7 mouse cellular contexts compared by ENCODE assay signal in the genomic region with DNA sequence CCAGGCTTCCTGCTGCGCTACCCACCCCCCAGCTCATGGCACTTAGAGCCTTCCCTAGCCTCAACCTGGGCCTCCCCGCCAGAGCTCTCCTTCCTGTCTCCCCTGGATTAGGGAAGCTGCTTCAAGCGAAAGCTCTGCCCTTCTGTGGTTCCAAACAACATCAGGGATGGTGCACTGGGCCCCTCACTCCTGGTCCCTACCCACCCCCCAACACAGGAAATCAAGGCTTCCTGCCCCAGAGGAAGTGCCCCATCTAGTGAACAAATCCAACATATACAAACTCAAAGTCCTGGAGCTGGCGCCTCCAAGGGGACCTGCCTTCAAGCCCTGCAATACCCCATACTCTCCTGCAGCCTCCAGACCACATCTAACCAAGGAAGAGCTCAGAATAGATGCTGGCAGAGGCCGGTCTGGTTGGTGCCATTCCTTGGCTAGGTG. TPM values are rescaled to one million over a fixed set of nuclear protein-coding genes. Genes with fewer than 3 reads are reported as not detected.
A peak's percentile ranks its signal among the peaks of the same experiment; 100 is the strongest.
DNase-seq lines count a peak whose midpoint lies in the region; ATAC-seq and TF ChIP-seq lines count a peak whose summit lies in the region.

No protein-coding gene starts in this region.

- no peak for TF ChIP-seq RAD21 in MEL (IDR thresholded peaks at IDR 0.05; ENCODE audit: low read depth, low read length)

- no peak for TF ChIP-seq EP300 in MEL (IDR thresholded peaks at IDR 0.05; ENCODE audit: low read depth in 1 of 2, low read length in 2 of 2)

- H3K79me2 ChIP-seq in MEL (ENCODE audit: control insufficient read depth, insufficient read depth, low read length, poor library complexity) = peaks cover 93% of the 10 kb centered on the region

- no peak overlapping the region; the same call in 1 of the 2 replicates for H3K4me2 ChIP-seq in embryonic facial prominence, embryonic 11.5 days (ENCODE audit: low read depth, low read length)
- H3K4me2 ChIP-seq in hindbrain, embryonic 15.5 days = peak overlapping the region; percentile 84

- WGBS in embryonic facial prominence, embryonic 11.5 days = 42% methylated on average over 5 of the region's 5 CpGs
- WGBS in hindbrain, embryonic 15.5 days = 68% methylated on average over 5 of the region's 5 CpGs
- WGBS in thymus, adult 2 months = 17% methylated on average over 5 of the region's 5 CpGs

- no peak for DNase-seq in MEL (ENCODE audit: low read depth, low spot score)
- DNase-seq in embryonic facial prominence, embryonic 11.5 days (ENCODE audit: low spot score) = peak; percentile 30
- DNase-seq in lung, adult 18-20 months = peak; percentile 71 to 78
- DNase-seq in thymus, adult 2 months = peak; percentile 66
- no peak for DNase-seq in left cerebral cortex, postnatal 36 days (ENCODE audit: low spot score in 2 of 2)
- DNase-seq in cerebellum, adult 9-11 months = no peak

- H3K9me3 ChIP-seq in MEL (replicated peaks; ENCODE audit: insufficient read depth, low read length) = no peaks in the 10 kb centered on the region
- no peaks in the 10 kb centered on the region for H3K9me3 ChIP-seq in embryonic facial prominence, embryonic 11.5 days (replicated peaks; ENCODE audit: control insufficient read depth, low read length)
- no peaks in the 10 kb centered on the region for H3K9me3 ChIP-seq in hindbrain, embryonic 15.5 days

- ATAC-seq in embryonic facial prominence, embryonic 11.5 days (replicated peaks; ENCODE audit: insufficient number of reproducible peaks, low FRiP score, low TSS enrichment, low read depth) = no peak
- no peak for ATAC-seq in hindbrain, embryonic 15.5 days (ENCODE audit: low FRiP score, low read depth)

- H3K27ac ChIP-seq in MEL (ENCODE audit: control insufficient read depth, low read depth, low read length) = 0 out of 2 replicates have a peak overlapping the region, but pooled peaks have one; percentile 5
- no peak overlapping the region; the same call in 1 of the 2 replicates for H3K27ac ChIP-seq in embryonic facial prominence, embryonic 11.5 days (replicated peaks; ENCODE audit: low read depth, low read length)
- peak overlapping the region; percentile 61; the same call in 1 of the 2 replicates for H3K27ac ChIP-seq in hindbrain, embryonic 15.5 days (replicated peaks)
- H3K27ac ChIP-seq in thymus, adult 2 months (ENCODE audit: control insufficient read depth, insufficient read depth, low read length) = peak overlapping the region; percentile 66

- intact Hi-C loops in left cerebral cortex, postnatal 36 days (cut with DNase I) = no loop called here

- H3K27me3 ChIP-seq in MEL (ENCODE audit: control insufficient read depth in 1 of 2, insufficient read depth in 2 of 2, low read length in 2 of 2) = no peaks in the 10 kb centered on the region
- H3K27me3 ChIP-seq in embryonic facial prominence, embryonic 11.5 days (ENCODE audit: control insufficient read depth, insufficient read depth, low read length) = no peaks in the 10 kb centered on the region
- H3K27me3 ChIP-seq in hindbrain, embryonic 15.5 days = no peaks in the 10 kb centered on the region
- H3K27me3 ChIP-seq in thymus, adult 2 months (ENCODE audit: control insufficient read depth, insufficient read depth, low read length) = no peaks in the 10 kb centered on the region

- H3K36me3 ChIP-seq in MEL (ENCODE audit: control insufficient read depth in 1 of 2, insufficient read depth in 2 of 2, low read length in 2 of 2) = peaks cover 33 to 77% of the 10 kb centered on the region in 2 experiments
- no peaks in the 10 kb centered on the region for H3K36me3 ChIP-seq in embryonic facial prominence, embryonic 11.5 days (replicated peaks; ENCODE audit: control insufficient read depth, insufficient read depth, low read depth, low read length)
- H3K36me3 ChIP-seq in hindbrain, embryonic 15.5 days = no peaks in the 10 kb centered on the region
- peaks cover 13% of the 10 kb centered on the region for H3K36me3 ChIP-seq in thymus, adult 2 months (ENCODE audit: control insufficient read depth, insufficient read depth, low read length)

- no peak; a peak in 1 of 4 replicates for TF ChIP-seq POLR2A in MEL (IDR thresholded peaks at IDR 0.05; ENCODE audit: control insufficient read depth in 1 of 2, insufficient read depth in 1 of 2, low read depth in 1 of 2, low read length in 2 of 2, poor library complexity in 1 of 2)
- TF ChIP-seq POLR2A in thymus, adult 2 months (IDR thresholded peaks at IDR 0.05; ENCODE audit: control insufficient read depth, extremely low read depth, insufficient read depth, low read length, poor library complexity) = no peak

- peak in 1 of 3 experiments; percentile 31; a peak in 2 of 6 replicates for TF ChIP-seq CTCF in MEL (IDR thresholded peaks at IDR 0.05 in 2 of 3, conservative IDR thresholded peaks at IDR 0.05 in 1 of 3; ENCODE audit: control insufficient read depth in 1 of 3, insufficient read depth in 1 of 3, low read depth in 2 of 3, low read length in 3 of 3, poor library complexity in 1 of 3, severe bottlenecking in 1 of 3)
- TF ChIP-seq CTCF in thymus, adult 2 months (IDR thresholded peaks at IDR 0.05; ENCODE audit: borderline replicate concordance, control insufficient read depth, extremely low read depth, insufficient read depth, low read length, poor library complexity) = no peak

- peaks cover 57 to 76% of the 10 kb centered on the region in 2 experiments for H3K4me1 ChIP-seq in MEL (ENCODE audit: control insufficient read depth in 1 of 2, insufficient read depth in 2 of 2, low read length in 2 of 2)
- H3K4me1 ChIP-seq in embryonic facial prominence, embryonic 11.5 days (ENCODE audit: control insufficient read depth, insufficient read depth, low read length) = peaks cover 14% of the 10 kb centered on the region
- H3K4me1 ChIP-seq in hindbrain, embryonic 15.5 days (replicated peaks) = peaks cover 82% of the 10 kb centered on the region
- peaks cover 77% of the 10 kb centered on the region for H3K4me1 ChIP-seq in thymus, adult 2 months (replicated peaks; ENCODE audit: control insufficient read depth, insufficient read depth, low read length)

- H3K9ac ChIP-seq in MEL (ENCODE audit: control insufficient read depth, low read depth, low read length, poor library complexity, severe bottlenecking) = peak overlapping the region; percentile 12; the same call in 1 of the 2 replicates
- H3K9ac ChIP-seq in embryonic facial prominence, embryonic 11.5 days (replicated peaks; ENCODE audit: low read length) = 0 out of 2 replicates have a peak overlapping the region, but pooled peaks have one; percentile 18
- H3K9ac ChIP-seq in hindbrain, embryonic 15.5 days = 0 out of 2 replicates have a peak overlapping the region, but pooled peaks have one; percentile 4

- no peak overlapping the region for H3K4me3 ChIP-seq in MEL (ENCODE audit: control insufficient read depth in 1 of 2, insufficient read depth in 1 of 2, low read depth in 2 of 2, low read length in 2 of 2)
- no peak overlapping the region for H3K4me3 ChIP-seq in embryonic facial prominence, embryonic 11.5 days (ENCODE audit: low read depth, low read length)
- 0 out of 2 replicates have a peak overlapping the region, but pooled peaks have one; percentile 3 for H3K4me3 ChIP-seq in hindbrain, embryonic 15.5 days
- H3K4me3 ChIP-seq in thymus, adult 2 months (ENCODE audit: control insufficient read depth, insufficient read depth, low read length) = peak overlapping the region; percentile 55

TF ChIP-seq in MEL, 35 proteins besides CTCF, POLR2A, EP300 and RAD21:
- TF ChIP-seq MXI1 (IDR thresholded peaks at IDR 0.05; ENCODE audit: low read depth, low read length) = no peak; the same call in 1 of the 2 replicates
- no peak for TF ChIP-seq SIN3A (IDR thresholded peaks at IDR 0.05; ENCODE audit: low read length)
- TF ChIP-seq ZC3H11A (IDR thresholded peaks at IDR 0.05; ENCODE audit: low read depth, low read length) = no peak
- TF ChIP-seq POLR2AphosphoS5 (IDR thresholded peaks at IDR 0.05; ENCODE audit: borderline replicate concordance, low read depth, low read length) = no peak
- TF ChIP-seq RCOR1 (IDR thresholded peaks at IDR 0.05; ENCODE audit: low read depth, low read length) = no peak
- TF ChIP-seq TBP (IDR thresholded peaks at IDR 0.05; ENCODE audit: low read depth, low read length) = no peak
- TF ChIP-seq UBTF (IDR thresholded peaks at IDR 0.05; ENCODE audit: borderline replicate concordance, insufficient read depth, low read depth, low read length) = no peak
- TF ChIP-seq GABPA (IDR thresholded peaks at IDR 0.05; ENCODE audit: low read depth, low read length) = no peak
- no peak for TF ChIP-seq ETS1 (IDR thresholded peaks at IDR 0.05; ENCODE audit: low read depth, low read length)
- TF ChIP-seq USF2 (IDR thresholded peaks at IDR 0.05; ENCODE audit: borderline replicate concordance in 1 of 2, insufficient read depth in 1 of 2, low read depth in 1 of 2, low read length in 2 of 2) = no peak
- TF ChIP-seq MYB (IDR thresholded peaks at IDR 0.05; ENCODE audit: low read depth, low read length) = no peak
- TF ChIP-seq MEF2A (IDR thresholded peaks at IDR 0.05; ENCODE audit: extremely low read depth, insufficient replicate concordance, low read depth, low read length, poor library complexity, severe bottlenecking) = no peak
- no peak for TF ChIP-seq JUND (IDR thresholded peaks at IDR 0.05; ENCODE audit: low read depth, low read length)
TF ChIP-seq in MEL: peak in this region for 0.

RNA-seq across cellular contexts. Expression of a gene that starts 15.4 kb away (rescaled TPM):
- total RNA-seq in MEL (2012; rRNA removed) = 100 and 102 TPM in 2 replicates
- polyA plus RNA-seq in MEL (2012; ENCODE audit: insufficient read depth in 1 of 2, insufficient read length in 2 of 2, low read depth in 1 of 2, low replicate concordance in 2 of 2, missing spikeins in 1 of 2) = 100 to 1,000 TPM in 1 of 2 experiments, not detected in 1; 389 TPM
- 17.0 and 20.3 TPM in 2 replicates for polyA plus RNA-seq in embryonic facial prominence, embryonic 11.5 days (2014; fragmentation: Nextera tagmentation; extraction: Ambion mirVana)
- 25.5 and 28.1 TPM in 2 replicates for polyA plus RNA-seq in hindbrain, embryonic 15.5 days (2015; fragmentation: Nextera tagmentation; extraction: Ambion mirVana)
- 827 and 963 TPM in 2 replicates for polyA plus RNA-seq in thymus, adult 2 months (2012; rRNA removed)
- 10 to 100 TPM; 21.4 to 36.4 TPM for total RNA-seq in left cerebral cortex, postnatal 36 days (2021)

RNA-seq across cellular contexts. Expression of a gene that starts 50.6 kb away (rescaled TPM):
- 116 and 136 TPM in 2 replicates for total RNA-seq in MEL (2012; rRNA removed)
- polyA plus RNA-seq in MEL (2012; ENCODE audit: insufficient read depth in 1 of 2, insufficient read length in 2 of 2, low read depth in 1 of 2, low replicate concordance in 2 of 2, missing spikeins in 1 of 2) = 100 to 1,000 TPM in 1 of 2 experiments, not detected in 1; 299 TPM
- polyA plus RNA-seq in embryonic facial prominence, embryonic 11.5 days (2014; fragmentation: Nextera tagmentation; extraction: Ambion mirVana) = 18.9 and 22.8 TPM in 2 replicates
- polyA plus RNA-seq in hindbrain, embryonic 15.5 days (2015; fragmentation: Nextera tagmentation; extraction: Ambion mirVana) = 93.1 and 97.5 TPM in 2 replicates
- 62.1 and 62.8 TPM in 2 replicates for polyA plus RNA-seq in thymus, adult 2 months (2012; rRNA removed)
- 100 to 1,000 TPM; 165 to 196 TPM for total RNA-seq in left cerebral cortex, postnatal 36 days (2021)

Comparison
In these comparisons a context has a peak if more than half of its experiments do, and no peak if none do; other contexts are left out.
1. DNase-seq: peak in embryonic facial prominence, embryonic 11.5 days (single experiment), lung, adult 18-20 months (2 of 2) and thymus, adult 2 months (single experiment); none in MEL (single experiment), left cerebral cortex, postnatal 36 days (0 of 2) and cerebellum, adult 9-11 months (single experiment).
2. H3K4me3 ChIP-seq: peak in hindbrain, embryonic 15.5 days (single experiment) and thymus, adult 2 months (single experiment); none in MEL (0 of 2) and embryonic facial prominence, embryonic 11.5 days (single experiment).
3. Peak in every context shown above with its lines, with median percentiles within 50 percentile points of each other: H3K9ac ChIP-seq.